Mouse (Mus musculus) heart, adult 18-20 months (tissue): ENCODE data around the gene Cnga1. TPM values are rescaled to one million over a fixed set of nuclear protein-coding genes. Genes with fewer than 3 reads are reported as not detected.

Experiments
- total RNA-seq, 2 experiments: library from RNA; stranded (reverse); gene quantifications; 2 replicates each; pipeline ENCODE4 v1.2.3; 2021

Cnga1 gene
- total RNA-seq, 2 experiments from 2014 or later: 0.18 TPM; not detected in 1

Other genes starting within 250 kb of the Cnga1 start
- 100 to 1,000 TPM; 117 to 153 TPM for gene Corin, start 139.8 kb downstream of the Cnga1 start, total RNA-seq
- gene Nfxl1, start 84.6 kb downstream of the Cnga1 start, total RNA-seq: 1 to 10 TPM; 3.6 to 4.9 TPM
- gene Zar1, start 63.0 kb downstream of the Cnga1 start, total RNA-seq: not detected
- gene Gm5868, start 56.7 kb downstream of the Cnga1 start, total RNA-seq: not detected
- not detected for gene Nipal1, start 3.5 kb upstream of the Cnga1 start, total RNA-seq
- gene Txk, start 108.5 kb upstream of the Cnga1 start, total RNA-seq: under 1 TPM; 0.10 to 0.51 TPM
- gene Tec, start 224.2 kb upstream of the Cnga1 start, total RNA-seq: 10 to 100 TPM; 15.0 to 16.8 TPM